Mouse (Mus musculus) lung, embryonic 14.5 days (tissue): ENCODE data around the gene Prmt7. TPM values are rescaled to one million over a fixed set of nuclear protein-coding genes. Genes with fewer than 3 reads are reported as not detected.
A peak's percentile ranks its signal among the peaks of the same experiment; 100 is the strongest.

Experiments used
- ATAC-seq: fragments of 200-750 bp; cut with Nextera tagmentation; 2 replicates; pipeline ENCODE4 v1.8.0; 2017; ENCODE audit warnings: mild to moderate bottlenecking, moderate TSS enrichment, moderate library complexity; ENCODE audit not compliant: insufficient read depth
- DNase-seq: peaks from one replicate; pipeline ENCODE4 v3.0.0-alpha.2; 2015
- H3K27ac ChIP-seq: fragments of 300-500 bp; sonication (generic); 2 replicates; pipeline ENCODE4 v1.5.1; 2014; ENCODE audit warnings: low read depth, mild to moderate bottlenecking, moderate library complexity
- H3K27me3 ChIP-seq: fragments of 300-500 bp; sonication (generic); 2 replicates; pipeline ENCODE4 v1.6.1; 2014; ENCODE audit warnings: low read length, control low read depth; ENCODE audit not compliant: insufficient read depth
- H3K36me3 ChIP-seq: fragments of 300-500 bp; sonication (generic); 2 replicates; pipeline ENCODE4 v1.6.1; 2014; ENCODE audit warnings: control low read depth; ENCODE audit not compliant: insufficient read depth
- H3K4me1 ChIP-seq: fragments of 300-500 bp; sonication (generic); 2 replicates; pipeline ENCODE4 v1.6.1; 2014; ENCODE audit warnings: antibody characterized with exemption, control low read depth; ENCODE audit not compliant: insufficient read depth
- H3K4me2 ChIP-seq: fragments of 300-500 bp; sonication (generic); 2 replicates; pipeline ENCODE4 v1.6.1; 2014; ENCODE audit warnings: mild to moderate bottlenecking
- H3K4me3 ChIP-seq: fragments of 300-500 bp; sonication (generic); 2 replicates; pipeline ENCODE4 v1.5.1; 2014; ENCODE audit warnings: low read depth, low read length
- H3K9ac ChIP-seq: fragments of 300-500 bp; sonication (generic); 2 replicates; pipeline ENCODE4 v1.6.1; 2014
- H3K9me3 ChIP-seq: fragments of 300-500 bp; sonication (generic); 2 replicates; pipeline ENCODE4 v1.6.1; 2016; ENCODE audit warnings: low read depth, low read length, control low read depth
- CTCF ChIP-seq: IDR thresholded peaks from 2 replicates; pipeline ENCODE4 v1.5.1; 2016; ENCODE audit warnings: antibody characterized with exemption, low read depth
- WGBS: fragments of 180-500 bp; shearing (Covaris S2); extraction: QIAGEN DNeasy Blood & Tissue Kit; methylation state at CpG from one replicate; pipeline ENCODE4 v1.1.7; 2014; 5-methylcytosine and 5-hydroxymethylcytosine counted together
- polyA plus RNA-seq: library from polyadenylated mRNA; unstranded; fragments of >200 nt; fragmentation: Nextera tagmentation; extraction: Ambion mirVana; gene quantifications from 2 replicates; pipeline ENCODE4 v1.2.1, GENCODE M21; 2014

Prmt7 gene
- polyA plus RNA-seq, 1 experiment from 2014 or later: 53.9 TPM

DNA sequence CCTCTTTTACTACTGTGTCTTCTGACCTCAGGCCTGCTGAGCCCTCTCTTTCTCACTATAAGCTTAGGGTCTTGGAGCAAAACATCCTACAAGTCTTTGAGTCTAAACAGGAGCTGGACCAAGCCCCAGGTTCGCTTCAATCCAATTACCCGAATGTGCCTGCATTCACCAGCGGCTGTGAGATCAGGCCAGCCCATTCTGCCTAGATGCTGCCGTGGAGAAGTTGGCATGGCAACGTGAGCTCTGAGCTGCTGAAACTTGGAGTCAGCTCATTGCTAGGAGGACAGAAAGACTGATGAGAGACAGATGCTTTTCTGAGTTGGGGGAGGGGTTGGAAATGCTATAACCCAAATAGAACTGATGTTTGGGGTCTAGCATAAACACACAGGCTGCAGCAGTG lies 60.1 kb downstream of the Prmt7 start:
- TF ChIP-seq CTCF: no peak
- H3K27me3 ChIP-seq: no peaks in the 10 kb centered on the region
- H3K4me3 ChIP-seq: no peak overlapping the region
- ATAC-seq (no peak), DNase-seq (peak; percentile 30)
- H3K27ac ChIP-seq: no peak overlapping the region
- 23% methylated on average over 5 of the region's 5 CpGs for WGBS
- no peak overlapping the region for H3K9ac ChIP-seq
- H3K4me1 ChIP-seq: no peaks in the 10 kb centered on the region
- no peak overlapping the region for H3K4me2 ChIP-seq
- H3K36me3 ChIP-seq: no peaks in the 10 kb centered on the region
- no peaks in the 10 kb centered on the region for H3K9me3 ChIP-seq

DNA sequence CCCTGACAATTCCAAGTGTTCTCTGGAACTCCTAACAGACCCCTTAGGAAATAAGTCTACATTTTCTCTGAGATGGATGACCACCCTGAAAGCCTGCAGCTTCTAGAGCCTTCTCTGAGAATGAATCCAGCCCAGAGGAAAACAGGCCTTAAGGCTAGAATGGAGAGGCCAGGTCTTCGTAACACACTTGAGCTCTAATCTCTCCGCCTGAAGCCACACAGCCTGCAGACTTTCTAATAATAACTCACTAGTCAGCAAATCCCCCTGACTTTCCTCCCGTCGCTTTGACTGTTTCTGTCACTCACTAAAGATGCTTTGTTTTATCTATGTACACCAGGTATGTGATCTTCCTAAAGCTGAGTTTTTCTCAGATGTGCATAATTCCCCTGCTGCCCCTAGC lies 60.6 kb downstream of the Prmt7 start:
- no peaks in the 10 kb centered on the region for H3K27me3 ChIP-seq
- H3K9me3 ChIP-seq: no peaks in the 10 kb centered on the region
- H3K4me2 ChIP-seq: no peak overlapping the region
- no peaks in the 10 kb centered on the region for H3K4me1 ChIP-seq
- ATAC-seq (no peak), DNase-seq (no peak)
- WGBS: 39% methylated on average over 4 of the region's 4 CpGs
- H3K4me3 ChIP-seq: no peak overlapping the region
- no peak overlapping the region for H3K27ac ChIP-seq
- H3K36me3 ChIP-seq: no peaks in the 10 kb centered on the region
- TF ChIP-seq CTCF: no peak
- H3K9ac ChIP-seq: no peak overlapping the region

DNA sequence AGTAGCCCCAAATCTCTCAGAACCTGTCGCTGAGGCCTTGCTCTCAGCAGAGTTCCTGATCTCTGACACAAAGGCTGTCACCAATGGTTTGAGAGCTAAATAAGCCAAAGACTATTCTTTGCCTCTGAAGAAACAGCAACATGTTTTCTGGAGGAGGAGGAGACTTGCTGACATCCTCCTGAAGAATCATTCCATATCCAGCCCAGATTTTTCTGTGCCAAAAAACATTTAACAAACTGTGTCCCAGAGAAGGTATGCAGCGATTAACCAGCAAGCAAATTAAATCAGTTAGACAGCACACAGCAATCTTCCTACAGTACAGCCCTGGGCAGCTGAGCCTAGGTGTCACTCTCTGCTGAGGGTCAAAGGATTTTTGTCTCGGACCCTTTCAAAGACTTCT lies 62.7 kb downstream of the Prmt7 start:
- Histone ChIP-seq H3K9ac (no peak overlapping the region), H3K4me1 (no peaks in the 10 kb centered on the region), H3K27me3 (no peaks in the 10 kb centered on the region), H3K27ac (no peak overlapping the region), H3K4me3 (no peak overlapping the region), H3K4me2 (no peak overlapping the region), H3K9me3 (no peaks in the 10 kb centered on the region), H3K36me3 (no peaks in the 10 kb centered on the region)
- 76% methylated on average over 3 of the region's 3 CpGs for WGBS
- no peak for DNase-seq
- TF ChIP-seq CTCF: no peak
- ATAC-seq: no peak

DNA sequence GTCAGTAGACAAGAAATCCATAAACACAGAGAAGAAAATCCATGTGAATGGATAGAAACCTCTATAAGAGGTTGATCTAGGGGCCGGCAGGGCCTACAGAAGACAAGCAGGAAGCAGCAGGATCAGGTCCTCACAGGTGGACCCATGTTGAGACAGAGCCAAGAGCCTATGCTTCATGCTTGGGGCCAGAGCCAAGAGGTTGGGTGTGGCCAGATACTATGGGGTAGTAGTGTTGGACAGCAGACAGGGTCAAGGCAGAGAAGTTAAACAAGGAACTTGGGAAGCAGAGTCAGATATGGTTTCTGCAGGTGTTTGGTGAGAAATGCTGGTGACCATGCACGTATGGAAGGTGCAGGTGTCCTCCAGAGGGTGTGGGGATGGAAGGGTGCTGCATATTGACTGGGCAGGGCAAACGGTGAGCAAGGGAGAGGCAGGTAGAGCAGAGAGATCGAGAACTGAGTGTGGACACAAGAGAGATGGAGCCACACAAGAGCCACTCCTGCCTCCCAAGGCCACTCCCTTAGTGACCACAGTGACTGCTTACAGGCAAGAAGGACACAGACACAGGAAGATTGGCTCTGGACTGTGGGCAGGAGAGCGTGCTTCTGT lies 66.1 kb downstream of the Prmt7 start:
- 74% methylated on average over 5 of the region's 5 CpGs for WGBS
- H3K9me3 ChIP-seq: no peaks in the 10 kb centered on the region
- no peak for TF ChIP-seq CTCF

DNA sequence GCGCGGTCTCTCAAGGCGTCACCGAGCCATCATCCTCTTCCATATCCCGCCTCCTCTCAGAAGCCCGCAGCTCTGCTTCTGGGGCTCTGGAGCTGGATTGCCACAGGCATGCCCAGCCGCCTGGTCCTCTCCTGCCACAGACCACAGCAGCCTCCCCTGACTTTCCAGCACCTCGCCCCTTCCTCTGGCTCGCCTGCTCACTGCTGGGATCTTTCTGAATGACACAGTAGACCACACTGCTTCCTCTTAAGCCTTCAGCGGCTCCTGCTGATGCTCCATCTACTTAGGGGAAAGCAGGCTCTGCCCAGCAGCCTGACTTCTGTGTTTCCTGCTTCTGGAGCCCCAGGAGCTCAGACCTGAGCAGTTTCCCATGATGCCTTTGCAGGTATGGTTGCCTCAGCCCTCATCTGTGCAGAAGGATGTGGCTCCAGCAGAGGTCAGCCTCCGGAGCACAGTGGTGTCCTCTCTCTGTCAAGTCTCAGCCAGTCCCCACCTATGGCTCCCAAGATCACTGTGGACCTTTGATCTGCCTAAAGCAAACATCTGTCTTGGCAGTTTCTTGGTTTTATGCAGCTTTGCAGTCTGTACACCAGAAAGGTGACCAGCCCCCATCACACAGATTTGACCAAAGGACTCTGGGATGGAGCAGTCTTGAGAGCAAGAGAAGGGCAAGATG lies 67.8 kb downstream of the Prmt7 start:
- ATAC-seq: no peak

More for the DNA sequence above, 66.1 kb downstream of the Prmt7 start:
- H3K4me3 ChIP-seq: no peak overlapping the region
- H3K4me1 ChIP-seq: no peaks in the 10 kb centered on the region
- H3K9ac ChIP-seq: no peak overlapping the region
- no peak overlapping the region for H3K4me2 ChIP-seq
- no peaks in the 10 kb centered on the region for H3K27me3 ChIP-seq
- ATAC-seq: no peak
- H3K27ac ChIP-seq: no peak overlapping the region
- DNase-seq: no peak
- H3K36me3 ChIP-seq: no peaks in the 10 kb centered on the region

DNA sequence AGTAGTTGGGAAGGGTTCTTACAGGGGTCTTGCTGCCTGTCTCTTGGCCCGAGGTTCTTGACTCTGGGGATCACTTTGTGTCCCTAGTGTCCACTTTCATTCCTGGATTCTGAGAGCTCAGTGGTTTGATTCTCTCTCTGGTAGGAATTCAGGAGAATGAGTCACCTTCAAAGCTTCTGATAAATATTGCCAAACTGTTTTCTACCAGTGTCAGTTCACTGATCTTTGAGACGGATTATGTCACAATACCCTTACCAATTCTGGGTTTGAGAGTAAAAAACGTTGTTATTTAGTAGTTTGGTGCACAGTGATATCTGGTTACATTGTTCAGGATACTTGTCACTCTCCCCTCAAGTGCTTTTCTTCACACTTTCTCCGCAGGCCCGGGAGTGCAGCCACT lies 69.4 kb downstream of the Prmt7 start:
- no peak for TF ChIP-seq CTCF
- ATAC-seq: no peak
- DNase-seq: no peak
- Histone ChIP-seq H3K27ac (no peak overlapping the region), H3K9ac (no peak overlapping the region), H3K4me3 (no peak overlapping the region), H3K9me3 (no peaks in the 10 kb centered on the region), H3K4me1 (no peaks in the 10 kb centered on the region), H3K4me2 (no peak overlapping the region), H3K27me3 (no peaks in the 10 kb centered on the region), H3K36me3 (no peaks in the 10 kb centered on the region)
- WGBS: 30% methylated on average over 5 of the region's 5 CpGs

More for the DNA sequence above, 67.8 kb downstream of the Prmt7 start:
- Histone ChIP-seq H3K27ac (no peak overlapping the region), H3K4me2 (no peak overlapping the region), H3K4me3 (no peak overlapping the region), H3K4me1 (no peaks in the 10 kb centered on the region), H3K27me3 (no peaks in the 10 kb centered on the region), H3K36me3 (no peaks in the 10 kb centered on the region), H3K9me3 (no peaks in the 10 kb centered on the region), H3K9ac (no peak overlapping the region)
- no peak for TF ChIP-seq CTCF
- WGBS: 67% methylated on average over 11 of the region's 11 CpGs
- DNase-seq: no peak

DNA sequence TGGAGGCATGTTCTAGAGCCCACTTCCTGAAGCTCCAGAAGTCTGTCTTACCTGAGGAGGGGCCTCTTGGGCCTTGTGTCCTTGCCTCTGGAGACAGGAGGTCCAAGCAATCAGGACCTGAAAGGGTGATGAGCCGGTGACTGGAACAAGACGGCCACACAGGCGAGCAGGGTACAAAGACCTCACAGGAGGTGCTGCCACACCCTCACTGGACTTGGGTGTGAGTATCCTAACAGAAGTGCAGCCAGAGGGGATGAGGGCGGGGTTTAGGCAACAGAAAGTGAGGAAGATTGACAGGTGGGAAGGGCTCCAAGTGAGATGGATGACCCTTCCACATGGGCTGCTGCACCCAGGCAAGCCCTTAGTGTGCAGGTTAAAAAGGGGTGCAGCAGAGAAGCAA lies 70.1 kb downstream of the Prmt7 start:
- Histone ChIP-seq H3K4me1 (no peaks in the 10 kb centered on the region), H3K36me3 (no peaks in the 10 kb centered on the region), H3K4me3 (no peak overlapping the region), H3K27me3 (no peaks in the 10 kb centered on the region), H3K4me2 (no peak overlapping the region), H3K9ac (no peak overlapping the region), H3K27ac (no peak overlapping the region), H3K9me3 (no peaks in the 10 kb centered on the region)
- WGBS: 41% methylated on average over 4 of the region's 4 CpGs
- no peak for DNase-seq
- ATAC-seq: no peak
- TF ChIP-seq CTCF: no peak
